Mouse (Mus musculus) lung, adult 2 months (tissue): ENCODE measurements around the gene Eno1. TPM values are rescaled to one million over a fixed set of nuclear protein-coding genes. Genes with fewer than 3 reads are reported as not detected.
"Not testable (repeated sequence)": the region's sequence is repeated elsewhere in the genome, so short reads cannot be mapped to it uniquely, and the experiment has no call there.

Source experiments
- DNase-seq: peaks from one replicate; pipeline ENCODE4 v3.0.0; 2022
- H3K4me1 ChIP-seq: fragments of 200-500 bp; 2 replicates; pipeline ENCODE4 v1.6.1; 2011; ENCODE audit warnings: low read length; ENCODE audit not compliant: control insufficient read depth, insufficient read depth
- H3K4me3 ChIP-seq: fragments of 200-500 bp; replicated peaks from 2 replicates; pipeline ENCODE3; 2011; ENCODE audit warnings: low read depth, mild to moderate bottlenecking, control low read depth, low read length; ENCODE audit errors: extremely low read depth
- CTCF ChIP-seq: fragments of 200-500 bp; IDR thresholded peaks from 2 replicates; pipeline ENCODE4 v1.5.1; 2011; ENCODE audit warnings: mild to moderate bottlenecking, low read length, control low read depth; ENCODE audit not compliant: insufficient read depth
- POLR2A ChIP-seq: fragments of 200-500 bp; IDR thresholded peaks from 2 replicates; pipeline ENCODE4 v1.6.1; 2011; ENCODE audit warnings: low read depth, mild to moderate bottlenecking, control low read depth, low read length, borderline replicate concordance; ENCODE audit errors: extremely low read depth
- WGBS: fragments of 180-500 bp; shearing (Covaris S2); methylation state at CpG from one replicate; pipeline ENCODE4 v1.1.7; 2018; 5-methylcytosine and 5-hydroxymethylcytosine counted together
- polyA plus RNA-seq: library from polyadenylated mRNA; depleted of rRNA; stranded (reverse); fragments of >200 nt; gene quantifications from 2 replicates; pipeline ENCODE4 v1.2.3, GENCODE M21; 2012; rRNA removed

The Eno1 gene
- polyA plus RNA-seq, 1 experiment = 220 TPM

DNA sequence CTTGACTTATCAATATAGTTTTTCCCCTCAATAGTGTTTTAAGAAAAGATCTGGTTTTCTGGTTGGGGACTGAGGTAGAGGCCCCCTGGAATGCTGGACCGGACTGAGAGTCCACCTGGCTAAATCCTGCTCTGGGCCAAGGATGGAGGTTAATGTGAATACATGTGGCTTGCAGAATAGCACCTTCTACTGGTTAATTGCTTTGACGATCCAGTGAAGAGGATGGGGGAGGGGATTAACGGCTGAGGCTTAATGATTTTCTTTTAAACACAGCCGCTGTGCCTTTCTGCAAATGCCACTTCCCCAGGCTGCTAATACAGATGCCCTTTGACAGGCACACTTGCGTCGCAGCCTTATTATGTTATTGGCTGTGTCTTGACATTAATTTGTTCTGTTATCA, 47.5 kb downstream of the Eno1 start:
- Histone ChIP-seq H3K4me1 (peaks cover 5% of the 10 kb centered on the region; the same call in 1 of the 2 replicates), H3K4me3 (no peak overlapping the region)
- TF ChIP-seq CTCF (no peak), POLR2A (no peak)
- WGBS = 25% methylated on average over 6 of the region's 6 CpGs
- DNase-seq = no peak

GRCm38 (mm10) chr4:150286980-150287379, 50.5 kb downstream of the Eno1 start:
- 74% methylated on average over 8 of the region's 8 CpGs for WGBS
- H3K4me1 ChIP-seq = peaks cover 11% of the 10 kb centered on the region
- H3K4me3 ChIP-seq = no peak overlapping the region
- TF ChIP-seq CTCF = no peak
- TF ChIP-seq POLR2A = no peak
- DNase-seq = no peak

DNA sequence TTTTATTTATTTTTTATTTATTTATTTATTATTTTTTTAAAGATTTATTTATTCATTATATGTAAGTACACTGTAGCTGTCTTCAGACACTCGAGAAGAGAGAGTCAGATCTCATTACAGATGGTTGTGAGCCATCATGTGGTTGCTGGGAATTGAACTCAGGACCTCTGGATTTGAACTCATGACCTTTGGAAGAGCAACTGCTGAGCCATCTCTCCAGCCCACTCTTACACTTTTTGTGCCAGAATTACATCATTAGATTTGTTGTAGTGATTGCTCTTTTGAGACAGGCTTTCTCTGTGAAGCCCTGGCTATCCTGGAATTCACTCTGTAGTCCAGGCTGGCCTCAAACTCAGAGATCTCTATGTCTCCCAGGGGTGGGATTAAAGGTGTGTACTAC, 50.9 kb downstream of the Eno1 start:
- WGBS = 68% methylated on average over 1 of the region's 1 CpGs
- H3K4me3 ChIP-seq, DNase-seq: not testable (repeated sequence)
- peaks cover 11% of the 10 kb centered on the region for H3K4me1 ChIP-seq

GRCm38 (mm10) chr4:150291900-150292299, 55.4 kb downstream of the Eno1 start:
- DNase-seq = no peak
- Histone ChIP-seq H3K4me1 (peaks cover 6% of the 10 kb centered on the region), H3K4me3 (no peak overlapping the region)
- no peak for TF ChIP-seq CTCF
- no peak for TF ChIP-seq POLR2A
- 96% methylated on average over 3 of the region's 3 CpGs for WGBS

- DNase-seq = no peak
- TF ChIP-seq POLR2A (no peak), CTCF (no peak)
- H3K4me3 ChIP-seq = no peak overlapping the region
- 98% methylated on average over 7 of the region's 7 CpGs for whole genome bisulfite sequencing
- H3K4me1 ChIP-seq = no peaks in the 10 kb centered on the region
Measured at GRCm38 (mm10) chr4:150294870-150295269, 58.3 kb downstream of the Eno1 start.

GRCm38 (mm10) chr4:150295966-150296365, 59.4 kb downstream of the Eno1 start:
- Histone ChIP-seq H3K4me1 (no peaks in the 10 kb centered on the region), H3K4me3 (no peak overlapping the region)
- whole genome bisulfite sequencing = 98% methylated on average over 7 of the region's 7 CpGs
- TF ChIP-seq POLR2A (no peak), CTCF (peak; percentile 25; the same call in 1 of the 2 replicates)
- no peak for DNase-seq

Other genes with a start within 250 kb of the Eno1 start
- 148 and 171 TPM in 2 replicates for gene H6pd, start 227.7 kb upstream of the Eno1 start, polyA plus RNA-seq
- 3.8 and 5.0 TPM in 2 replicates for gene Gpr157, start 149.4 kb upstream of the Eno1 start, polyA plus RNA-seq
- 0.66 and 4.5 TPM in 2 replicates for gene Slc2a5, start 117.4 kb upstream of the Eno1 start, polyA plus RNA-seq
- not detected in 2 replicates for gene Slc2a7, start 87.7 kb upstream of the Eno1 start, polyA plus RNA-seq
- gene Car6, start 35.4 kb upstream of the Eno1 start, polyA plus RNA-seq = 0.11 TPM in 1 of 2 replicates, not detected in the other
- 36.0 and 42.0 TPM in 2 replicates for gene Rere, start 44.9 kb downstream of the Eno1 start, polyA plus RNA-seq